Mouse (Mus musculus): ENCODE measurements at regions not wholly inside any gene's neighbourhood (a gene's known extent, or its start where the extent isn't known, plus 50 kb on each side); places are given as distances from the start of the nearest gene placed in this dataset.

DNA sequence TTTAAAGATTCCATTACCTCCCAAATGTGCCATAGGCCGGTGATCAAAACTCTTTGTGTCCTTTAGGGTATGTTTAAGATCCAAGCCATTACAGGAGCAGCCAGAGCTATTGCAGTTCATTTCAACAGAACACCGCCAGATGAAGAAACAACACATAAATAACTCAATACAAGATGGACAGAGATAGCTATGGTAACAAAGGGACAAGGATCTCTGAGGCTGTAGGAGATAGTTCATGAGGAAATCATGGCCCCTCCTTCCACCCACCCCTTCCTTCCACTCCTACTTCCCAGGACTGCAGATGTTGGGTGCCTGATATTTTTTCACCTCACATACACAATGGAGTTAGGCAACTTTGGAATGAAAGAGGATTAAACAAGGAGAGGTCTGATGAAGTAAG is 92.1 kb upstream of the Ofcc1 start:
- ATAC-seq (ENCODE audit: low FRiP score): no peak
- no peak overlapping the region for H3K4me3 ChIP-seq (replicated peaks)
- H3K27me3 ChIP-seq: no peaks in the 10 kb centered on the region
- no peak overlapping the region for H3K27ac ChIP-seq
- no peak overlapping the region for H3K9ac ChIP-seq
- H3K9me3 ChIP-seq: no peaks in the 10 kb centered on the region
- no peaks in the 10 kb centered on the region for H3K4me1 ChIP-seq
- no peaks in the 10 kb centered on the region for H3K36me3 ChIP-seq (replicated peaks)
- 93% methylated on average over 2 of the region's 2 CpGs for WGBS
- no peak overlapping the region for H3K4me2 ChIP-seq

DNA sequence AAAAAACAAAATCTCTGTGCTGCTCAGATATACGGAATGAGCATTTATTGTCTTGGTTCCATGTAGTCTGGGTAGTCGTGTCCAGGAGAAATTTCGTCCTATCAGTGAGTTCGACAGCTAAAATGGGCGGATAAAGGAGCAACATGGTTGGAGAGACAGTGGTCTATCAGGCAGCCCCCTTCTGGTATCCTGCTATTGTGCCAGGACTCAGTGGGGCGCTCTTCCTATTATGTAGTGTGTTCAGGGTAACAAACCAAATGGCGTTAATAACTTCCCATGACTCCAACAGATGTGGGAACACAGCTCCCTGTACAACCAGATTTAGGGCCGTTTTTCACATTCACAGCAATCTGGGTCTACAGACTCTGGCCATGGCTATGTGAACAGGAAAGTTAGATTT is 68.6 kb upstream of the Ofcc1 start:
- Histone ChIP-seq H3K9me3 (no peaks in the 10 kb centered on the region), H3K9ac (no peak overlapping the region), H3K27ac (no peak overlapping the region), H3K27me3 (no peaks in the 10 kb centered on the region), H3K4me3 (replicated peaks) (no peak overlapping the region), H3K4me2 (no peak overlapping the region), H3K4me1 (no peaks in the 10 kb centered on the region), H3K36me3 (replicated peaks) (no peaks in the 10 kb centered on the region)
- 85% methylated on average over 8 of the region's 8 CpGs for WGBS
- ATAC-seq (ENCODE audit: low FRiP score): no peak

DNA sequence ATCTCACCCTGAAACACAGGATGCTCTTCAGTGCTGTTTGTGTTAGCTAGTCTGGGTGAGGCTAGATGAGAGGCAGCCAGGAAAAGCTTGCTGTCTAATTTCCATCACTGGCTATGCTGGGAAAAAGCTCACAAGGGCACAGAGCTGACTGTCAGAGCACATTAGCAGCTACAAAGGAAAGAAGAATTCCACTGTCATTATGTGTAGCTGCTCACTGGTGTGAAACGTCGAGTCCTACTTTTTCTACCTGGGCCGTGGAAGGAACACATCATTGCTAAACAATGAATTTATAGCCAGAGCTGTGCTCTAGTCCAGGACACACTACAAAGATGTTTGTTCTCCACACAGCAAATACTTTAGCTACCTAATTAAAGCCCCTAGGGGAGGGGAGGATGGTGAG is 61.8 kb upstream of the Ofcc1 start:
- no peaks in the 10 kb centered on the region for H3K36me3 ChIP-seq (replicated peaks)
- no peaks in the 10 kb centered on the region for H3K4me1 ChIP-seq
- no peaks in the 10 kb centered on the region for H3K27me3 ChIP-seq
- no peak overlapping the region for H3K27ac ChIP-seq
- H3K4me3 ChIP-seq (replicated peaks): no peak overlapping the region
- H3K9ac ChIP-seq: no peak overlapping the region
- no peak for ATAC-seq (ENCODE audit: low FRiP score)
- WGBS: 67% methylated on average over 3 of the region's 3 CpGs
- no peak overlapping the region for H3K4me2 ChIP-seq
- no peaks in the 10 kb centered on the region for H3K9me3 ChIP-seq

DNA sequence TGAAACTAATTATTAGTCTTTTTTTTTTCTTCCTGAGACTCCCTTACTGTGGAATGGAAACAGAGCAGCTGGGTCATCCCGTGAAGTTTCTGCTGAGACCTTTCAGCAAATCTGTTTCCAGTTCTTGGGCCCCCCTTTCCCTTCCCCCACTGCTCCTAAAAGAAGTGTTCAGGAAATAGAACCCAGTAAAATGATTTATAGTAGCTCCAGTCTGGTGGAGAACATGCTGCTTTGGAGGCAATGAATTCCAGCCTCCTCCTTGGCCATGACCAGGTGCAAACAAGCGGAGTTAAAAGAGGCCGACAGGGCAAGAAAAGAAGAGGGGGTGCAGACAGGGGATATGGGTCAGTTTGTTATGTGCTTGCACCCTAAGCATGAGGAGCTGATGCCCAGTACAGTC is 56.6 kb upstream of the Ofcc1 start:
- H3K4me3 ChIP-seq (replicated peaks): no peak overlapping the region
- H3K4me1 ChIP-seq: no peaks in the 10 kb centered on the region
- no peaks in the 10 kb centered on the region for H3K9me3 ChIP-seq
- no peak for ATAC-seq (ENCODE audit: low FRiP score)
- H3K9ac ChIP-seq: no peak overlapping the region
- H3K27me3 ChIP-seq: no peaks in the 10 kb centered on the region
- no peak overlapping the region for H3K27ac ChIP-seq
- H3K36me3 ChIP-seq (replicated peaks): no peaks in the 10 kb centered on the region
- 73% methylated on average over 3 of the region's 3 CpGs for WGBS
- no peak overlapping the region for H3K4me2 ChIP-seq

DNA sequence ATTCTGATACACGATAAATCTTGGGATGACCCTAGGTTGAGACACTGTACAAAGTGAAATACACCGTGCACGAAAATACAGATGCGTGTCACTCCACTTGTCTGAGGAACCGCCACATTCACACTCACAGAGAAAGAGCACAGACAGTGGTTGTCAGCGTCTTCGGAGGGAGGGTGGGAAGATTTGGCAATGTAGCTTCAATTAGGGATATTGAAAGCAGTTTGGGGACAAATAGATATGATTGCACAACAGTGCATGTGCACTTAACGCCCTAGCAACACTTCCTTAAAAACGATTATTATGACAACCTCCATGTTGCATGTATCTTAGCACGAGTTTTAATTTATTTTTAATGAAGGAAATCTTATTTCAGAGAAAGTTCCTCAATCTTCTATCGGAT is 51.8 kb upstream of the Ofcc1 start:
- no peaks in the 10 kb centered on the region for H3K4me1 ChIP-seq
- no peaks in the 10 kb centered on the region for H3K36me3 ChIP-seq (replicated peaks)
- no peaks in the 10 kb centered on the region for H3K9me3 ChIP-seq
- no peak overlapping the region for H3K27ac ChIP-seq
- H3K27me3 ChIP-seq: no peaks in the 10 kb centered on the region
- no peak overlapping the region for H3K4me3 ChIP-seq (replicated peaks)
- no peak overlapping the region for H3K4me2 ChIP-seq
- WGBS: 93% methylated on average over 11 of the region's 11 CpGs
- no peak for ATAC-seq (ENCODE audit: low FRiP score)
- H3K9ac ChIP-seq: no peak overlapping the region
